Comparison of ENCODE assay signal across 11 mouse cellular contexts in the genomic region with DNA sequence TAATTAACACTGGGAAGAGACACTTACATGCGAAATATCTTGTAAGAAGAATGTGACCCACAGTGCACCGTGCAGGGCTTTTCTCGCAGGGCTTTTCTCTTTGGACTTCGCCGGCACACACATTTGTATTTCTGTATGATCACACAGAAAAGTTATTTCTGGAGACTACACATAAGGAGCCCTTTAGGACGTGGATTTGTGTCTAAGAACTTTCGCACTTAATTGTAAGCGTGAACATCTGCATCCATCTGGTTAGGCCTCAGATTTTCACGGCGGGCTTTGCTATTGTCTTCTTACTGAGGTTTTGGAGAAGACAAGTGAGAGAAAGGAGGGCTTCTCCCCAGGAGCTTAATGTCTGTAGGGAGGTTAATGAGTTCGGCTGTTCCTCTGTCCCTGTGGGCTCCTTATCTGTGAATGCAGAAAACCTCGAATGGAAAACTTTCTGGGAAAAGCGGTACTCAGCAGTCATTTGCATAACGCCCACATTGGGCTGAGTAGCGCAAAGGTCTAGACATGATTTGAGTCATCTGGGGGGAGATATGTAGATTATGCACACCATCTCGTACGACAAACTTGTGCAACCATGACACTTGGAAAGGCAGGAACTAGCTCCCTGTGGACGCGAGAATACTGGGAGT.
DNase-seq lines count a peak whose midpoint lies in the region; ATAC-seq and TF ChIP-seq lines count a peak whose summit lies in the region.
"Had no signal": no experiment of that assay in that cellular context is flagged by ENCODE, and none has a peak within 500 bp of the region (broad histone marks: within the 10 kb centered on the region; RNA-seq: fewer than 3 reads in every experiment).

No protein-coding gene starts in this region.

- H3K27ac ChIP-seq in heart, embryonic 16.5 days (ENCODE audit: low read length), result no peak overlapping the region
- H3K27ac ChIP-seq in hindbrain, postnatal 0 days, result no peak overlapping the region
- H3K27ac ChIP-seq: liver, embryonic 15.5 days had no signal

- intact Hi-C loops in heart, postnatal 25 days (cut with DNase I), result loop anchor here (5.0 kb wide), 1 partner anchor 280 kb away; no protein-coding TSS in a partner anchor

- no peaks in the 10 kb centered on the region for H3K36me3 ChIP-seq in heart, embryonic 16.5 days (ENCODE audit: control insufficient read depth, insufficient read depth)
- no peaks in the 10 kb centered on the region for H3K36me3 ChIP-seq in hindbrain, postnatal 0 days (ENCODE audit: insufficient read depth, low read length)
- H3K36me3 ChIP-seq: liver, embryonic 15.5 days had no signal

- no peak for TF ChIP-seq CTCF in hindbrain, postnatal 0 days (IDR thresholded peaks at IDR 0.05; ENCODE audit: low read depth)

- H3K9me3 ChIP-seq in heart, embryonic 16.5 days (replicated peaks; ENCODE audit: control insufficient read depth, low read length), result no peaks in the 10 kb centered on the region
- no peaks in the 10 kb centered on the region for H3K9me3 ChIP-seq in hindbrain, postnatal 0 days (ENCODE audit: low read length)
- H3K9me3 ChIP-seq: liver, embryonic 15.5 days had no signal

- WGBS in heart, embryonic 16.5 days, result 36% methylated on average over 19 of the region's 19 CpGs
- 23% methylated on average over 19 of the region's 19 CpGs for WGBS in hindbrain, postnatal 0 days

- 0 out of 2 replicates have a peak overlapping the region, but pooled peaks have one; percentile 2 for H3K9ac ChIP-seq in heart, embryonic 16.5 days (ENCODE audit: low read length)
- no peak overlapping the region for H3K9ac ChIP-seq in hindbrain, postnatal 0 days (replicated peaks; ENCODE audit: low read length)
- H3K9ac ChIP-seq: liver, embryonic 15.5 days had no signal

- peaks cover 4% of the 10 kb centered on the region; the same call in 1 of the 2 replicates for H3K27me3 ChIP-seq in heart, embryonic 16.5 days (ENCODE audit: control insufficient read depth, insufficient read depth, low read length)
- no peaks in the 10 kb centered on the region for H3K27me3 ChIP-seq in hindbrain, postnatal 0 days (ENCODE audit: insufficient read depth, low read length)

- no peak; the same call in 1 of the 2 replicates for ATAC-seq in heart, embryonic 16.5 days (replicated peaks; ENCODE audit: extremely low read depth, insufficient read depth, low FRiP score)
- ATAC-seq in hindbrain, postnatal 0 days, result peak; percentile 18; the same call in 1 of the 2 replicates
- ATAC-seq in cerebellum, adult (ENCODE audit: insufficient number of reproducible peaks, low FRiP score, low TSS enrichment), result no peak
- ATAC-seq: intestine, postnatal 0 days had no signal

- H3K4me1 ChIP-seq in heart, embryonic 16.5 days (ENCODE audit: control insufficient read depth, insufficient read depth, low read length), result 0 out of 2 replicates have a peak, but pooled peaks cover 6% of the 10 kb centered on the region
- H3K4me1 ChIP-seq in hindbrain, postnatal 0 days (ENCODE audit: insufficient read depth, low read length), result no peaks in the 10 kb centered on the region
- H3K4me1 ChIP-seq: liver, embryonic 15.5 days had no signal

- no peak overlapping the region for H3K4me3 ChIP-seq in heart, embryonic 16.5 days (ENCODE audit: low read length)
- H3K4me3 ChIP-seq in hindbrain, postnatal 0 days (ENCODE audit: low read length), result no peak overlapping the region
- H3K4me3 ChIP-seq: liver, embryonic 15.5 days had no signal

- peak overlapping the region; percentile 51 for H3K4me2 ChIP-seq in heart, embryonic 16.5 days (ENCODE audit: low read depth, low read length)
- H3K4me2 ChIP-seq in hindbrain, postnatal 0 days (ENCODE audit: low read depth, low read length), result no peak overlapping the region; the same call in 1 of the 2 replicates
- H3K4me2 ChIP-seq: liver, embryonic 15.5 days had no signal

- DNase-seq in heart, postnatal 25 days (ENCODE audit: low spot score), result no peak
- DNase-seq in 3T3-L1 (ENCODE audit: low read depth, low spot score), result peak; percentile 71
- DNase-seq in brain, adult 2 months (ENCODE audit: low read depth, low spot score), result peak; percentile 53
- DNase-seq in hindbrain, postnatal 0 days (ENCODE audit: low spot score), result no peak
- no peak for DNase-seq in thymus, postnatal 14 days
- no peak for DNase-seq in adrenal gland, postnatal 25 days
- DNase-seq: thymus, adult 18-20 months had no signal

Comparison
In these comparisons a context has a peak if more than half of its experiments do, and no peak if none do; other contexts are left out.
1. DNase-seq: peak in 3T3-L1 (single experiment) and brain, adult 2 months (single experiment); none in heart, postnatal 25 days (single experiment), hindbrain, postnatal 0 days (single experiment), thymus, postnatal 14 days (single experiment) and adrenal gland, postnatal 25 days (single experiment).